Mouse (Mus musculus) CH12.LX (cell line): ENCODE data around the gene Mgarp. TPM values are rescaled to one million over a fixed set of nuclear protein-coding genes. Genes with fewer than 3 reads are reported as not detected.

Source experiments
- DNase-seq: peaks from one replicate; pipeline ENCODE4 v3.0.0-alpha.2; 2013; ENCODE audit errors: extremely low read depth
- H3K27ac ChIP-seq: 2 replicates; pipeline ENCODE4 v1.5.1; 2012; ENCODE audit warnings: low read depth, mild to moderate bottlenecking, control low read depth, moderate library complexity; ENCODE audit not compliant: insufficient read depth
- H3K27me3 ChIP-seq: replicated peaks from 2 replicates; pipeline ENCODE3; 2012; ENCODE audit warnings: inconsistent platforms
- H3K36me3 ChIP-seq, 2 experiments: replicated peaks in 1 of 2; 2 replicates each; pipeline versions ENCODE3 to v1.6.1; 2012; ENCODE audit warnings: inconsistent platforms in 1 of 2, low read length in 1 of 2, mild to moderate bottlenecking in 1 of 2, mixed read lengths in 1 of 2, moderate library complexity in 1 of 2; ENCODE audit not compliant: control insufficient read depth in 1 of 2, insufficient read depth in 1 of 2
- H3K4me1 ChIP-seq, 2 experiments: 2 replicates each; pipeline ENCODE4 v1.6.1; 2012; ENCODE audit warnings: inconsistent platforms in 1 of 2, moderate library complexity in 1 of 2; ENCODE audit not compliant: insufficient read depth in 2 of 2, control insufficient read depth in 1 of 2
- H3K4me2 ChIP-seq: 2 replicates; pipeline ENCODE4 v1.6.1; 2012; ENCODE audit warnings: low read depth, mild to moderate bottlenecking, control low read depth; ENCODE audit not compliant: poor library complexity, insufficient read depth, severe bottlenecking
- H3K4me3 ChIP-seq, 3 experiments: fragments of 150-350 bp in 1 of 3; sonication (generic) in 1 of 3; replicated peaks in 1 of 3; 2 replicates each; pipeline versions ENCODE3 to v1.5.1; 2011 to 2012; ENCODE audit warnings: low read depth in 2 of 3, low read length in 2 of 3, mild to moderate bottlenecking in 2 of 3, moderate library complexity in 2 of 3, control low read depth in 1 of 3, improper control_type of control experiment in 1 of 3, inconsistent platforms in 1 of 3, mixed read lengths in 1 of 3; ENCODE audit not compliant: poor library complexity in 1 of 3
- H3K79me2 ChIP-seq: replicated peaks from 2 replicates; pipeline ENCODE4 v1.6.1; 2012; ENCODE audit warnings: mild to moderate bottlenecking, moderate library complexity; ENCODE audit not compliant: control insufficient read depth, poor library complexity, insufficient read depth, severe bottlenecking; ENCODE audit errors: extremely low read depth
- H3K9ac ChIP-seq: 2 replicates; pipeline ENCODE4 v1.6.1; 2012; ENCODE audit warnings: low read depth, mild to moderate bottlenecking, control low read depth, moderate library complexity; ENCODE audit not compliant: insufficient read depth
- H3K9me3 ChIP-seq: replicated peaks from 2 replicates; pipeline ENCODE3; 2012; ENCODE audit warnings: low read length, inconsistent platforms, mixed read lengths
- BHLHE40 ChIP-seq: IDR thresholded peaks from 2 replicates; pipeline ENCODE4 v1.6.1; 2011; ENCODE audit warnings: mild to moderate bottlenecking, low read depth, low read length, improper control_type of control experiment
- CHD1 ChIP-seq: IDR thresholded peaks from 2 replicates; pipeline ENCODE4 v1.6.1; 2012; ENCODE audit warnings: low read depth, low read length, improper control_type of control experiment, inconsistent platforms
- CHD2 ChIP-seq: IDR thresholded peaks from 2 replicates; pipeline ENCODE4 v1.6.1; 2011; ENCODE audit warnings: low read length, improper control_type of control experiment
- ELF1 ChIP-seq: IDR thresholded peaks from 2 replicates; pipeline ENCODE4 v1.6.1; 2014; ENCODE audit warnings: low read depth, mild to moderate bottlenecking, inconsistent platforms, low read length, improper control_type of control experiment
- GABPA ChIP-seq: IDR thresholded peaks from 2 replicates; pipeline ENCODE4 v1.6.1; 2012; ENCODE audit warnings: low read depth, low read length, improper control_type of control experiment, inconsistent platforms; ENCODE audit not compliant: insufficient replicate concordance
- HCFC1 ChIP-seq: IDR thresholded peaks from 2 replicates; pipeline ENCODE4 v1.6.1; 2012; ENCODE audit warnings: low read depth, mild to moderate bottlenecking, inconsistent platforms, low read length, improper control_type of control experiment
- IRF4 ChIP-seq: IDR thresholded peaks from 2 replicates; pipeline ENCODE4 v1.6.1; 2014; ENCODE audit warnings: low read depth, mild to moderate bottlenecking, inconsistent platforms, low read length, improper control_type of control experiment
- JUN ChIP-seq: IDR thresholded peaks from 2 replicates; pipeline ENCODE4 v1.6.1; 2011; ENCODE audit warnings: low read depth, mild to moderate bottlenecking, low read length, improper control_type of control experiment, moderate library complexity; ENCODE audit not compliant: insufficient read depth
- JUND ChIP-seq: conservative IDR thresholded peaks from 2 replicates; pipeline ENCODE4 v1.6.1; 2011; ENCODE audit warnings: low read depth, low read length, improper control_type of control experiment
- KAT2A ChIP-seq: IDR thresholded peaks from 2 replicates; pipeline ENCODE4 v1.6.1; 2012; ENCODE audit warnings: low read length, improper control_type of control experiment, inconsistent platforms; ENCODE audit not compliant: insufficient replicate concordance
- MAFK ChIP-seq: IDR thresholded peaks from 2 replicates; pipeline ENCODE4 v1.6.1; 2011; ENCODE audit warnings: low read length, improper control_type of control experiment; ENCODE audit not compliant: insufficient replicate concordance
- MAZ ChIP-seq: IDR thresholded peaks from 2 replicates; pipeline ENCODE4 v1.6.1; 2012; ENCODE audit warnings: low read depth, mild to moderate bottlenecking, inconsistent platforms, low read length, improper control_type of control experiment, moderate library complexity
- MXI1 ChIP-seq: IDR thresholded peaks from 2 replicates; pipeline ENCODE4 v1.6.1; 2011; ENCODE audit warnings: mild to moderate bottlenecking, low read depth, low read length, improper control_type of control experiment
- MYC ChIP-seq: IDR thresholded peaks from 2 replicates; pipeline ENCODE4 v1.6.1; 2011; ENCODE audit warnings: low read depth, mild to moderate bottlenecking, improper control_type of control experiment, low read length
- NELFE ChIP-seq: IDR thresholded peaks from 2 replicates; pipeline ENCODE4 v1.6.1; 2011; ENCODE audit warnings: low read depth, low read length, improper control_type of control experiment
- PAX5 ChIP-seq: IDR thresholded peaks from 2 replicates; pipeline ENCODE4 v1.6.1; 2012; ENCODE audit warnings: low read length, inconsistent platforms, mixed read lengths
- POLR2A ChIP-seq: IDR thresholded peaks from 2 replicates; pipeline ENCODE4 v1.6.1; 2011; ENCODE audit warnings: low read depth, mild to moderate bottlenecking, improper control_type of control experiment, low read length
- RAD21 ChIP-seq: IDR thresholded peaks from 2 replicates; pipeline ENCODE4 v1.6.1; 2011; ENCODE audit warnings: low read depth, mild to moderate bottlenecking, low read length, improper control_type of control experiment, moderate library complexity
- RCOR1 ChIP-seq: conservative IDR thresholded peaks from 2 replicates; pipeline ENCODE4 v1.6.1; 2012; ENCODE audit warnings: low read depth, mild to moderate bottlenecking, inconsistent platforms, low read length, improper control_type of control experiment
- SMC3 ChIP-seq: IDR thresholded peaks from 2 replicates; pipeline ENCODE4 v1.6.1; 2011; ENCODE audit warnings: low read depth, low read length, improper control_type of control experiment
- TBP ChIP-seq: conservative IDR thresholded peaks from 2 replicates; pipeline ENCODE4 v1.6.1; 2011; ENCODE audit warnings: low read depth, low read length, improper control_type of control experiment
- USF1 ChIP-seq: IDR thresholded peaks from 2 replicates; pipeline ENCODE4 v1.6.1; 2014; ENCODE audit warnings: low read depth, mild to moderate bottlenecking, inconsistent platforms, low read length, improper control_type of control experiment
- USF2 ChIP-seq: conservative IDR thresholded peaks from 2 replicates; pipeline ENCODE4 v1.6.1; 2011; ENCODE audit warnings: low read depth, low read length, improper control_type of control experiment
- ZC3H11A ChIP-seq: IDR thresholded peaks from 2 replicates; pipeline ENCODE4 v1.6.1; 2012; ENCODE audit warnings: low read depth, mild to moderate bottlenecking, inconsistent platforms, low read length, improper control_type of control experiment
- ZKSCAN1 ChIP-seq: IDR thresholded peaks from 2 replicates; pipeline ENCODE4 v1.6.1; 2012; ENCODE audit warnings: low read depth, inconsistent platforms, low read length, improper control_type of control experiment, borderline replicate concordance
- ZMIZ1 ChIP-seq: IDR thresholded peaks from 2 replicates; pipeline ENCODE4 v1.6.1; 2012; ENCODE audit warnings: low read depth, mild to moderate bottlenecking, inconsistent platforms, low read length, improper control_type of control experiment
- dilution Hi-C: fragments of 300-500 bp; cut with MboI; formaldehyde crosslinking; loops from 2 replicates; pipeline ENCODE4 v1.14.3; 2020; ENCODE audit warnings: low sequenced_read_pairs; ENCODE audit not compliant: extremely low pct_unique_long_range_greater_than_20kb, extremely low pct_ligation_motif_present
- in situ Hi-C: fragments of 300-500 bp; cut with MboI; formaldehyde crosslinking; loops from 3 replicates; pipeline ENCODE4 v1.14.3; 2019; ENCODE audit warnings: low sequenced_read_pairs, low pct_ligation_motif_present, low pct_unique_long_range_greater_than_20kb, mixed read lengths
- polyA plus RNA-seq: library from polyadenylated mRNA; unstranded; fragments of >175 nt; gene quantifications from 2 replicates; pipeline ENCODE4 v1.2.1, GENCODE M21; 2012; ENCODE audit warnings: low read depth; ENCODE audit not compliant: insufficient read length
- total RNA-seq, 2 experiments: library from RNA; depleted of rRNA; stranded (reverse); fragments of 300-350 nt in 1 of 2; fragments of >200 nt in 1 of 2; gene quantifications; 2 replicates each; pipeline ENCODE4 v1.2.3; 2012 to 2014

Gene Mgarp
- total and polyA plus RNA-seq, 3 experiments = not detected

GRCm38 (mm10) chr3:51364703-51365516, 31.6 kb downstream of the Mgarp start (continued):
- TF ChIP-seq MAZ (no peak), SMC3 (peak; percentile 90), USF1 (no peak), PAX5 (no peak), JUND (0 out of 2 replicates have a peak, but pooled peaks have one; percentile 19), KAT2A (no peak), TBP (0 out of 2 replicates have a peak, but pooled peaks have one; percentile 39), RAD21 (peak; percentile 98), ZKSCAN1 (no peak), RCOR1 (no peak), MYC (peak; percentile 67; the same call in 1 of the 2 replicates), ZMIZ1 (no peak), ELF1 (peak; percentile 21; the same call in 1 of the 2 replicates), NELFE (peak; percentile 23; the same call in 1 of the 2 replicates), CHD1 (no peak), POLR2A (0 out of 2 replicates have a peak, but pooled peaks have one; percentile 34), JUN (peak; percentile 10; the same call in 1 of the 2 replicates), HCFC1 (no peak; the same call in 1 of the 2 replicates)
- TF ChIP-seq, all 38 proteins: peak for 20

- Histone ChIP-seq H3K9ac (no peak overlapping the region), H3K36me3 (no peaks in the 10 kb centered on the region), H3K4me1 (peaks cover 8 to 23% of the 10 kb centered on the region in 2 experiments), H3K9me3 (no peaks in the 10 kb centered on the region), H3K79me2 (no peaks in the 10 kb centered on the region), H3K4me2 (no peak overlapping the region), H3K27me3 (no peaks in the 10 kb centered on the region), H3K27ac (no peak overlapping the region), H3K4me3 (no peak overlapping the region)
- dilution Hi-C loops = no loop called here
- TF ChIP-seq MAFK = no peak
- no peak for TF ChIP-seq MAZ
- no peak for TF ChIP-seq CHD2
- no peak for TF ChIP-seq USF2
- no peak for TF ChIP-seq ELF1
- TF ChIP-seq IRF4 = no peak
- no peak for TF ChIP-seq GABPA
- no peak for TF ChIP-seq PAX5
- TF ChIP-seq ZC3H11A = no peak
- no peak for TF ChIP-seq RAD21
- TF ChIP-seq MXI1 = no peak
- no peak for TF ChIP-seq TBP
- TF ChIP-seq SMC3 = no peak
- no peak for TF ChIP-seq KAT2A
- no peak for TF ChIP-seq BHLHE40
- no peak for TF ChIP-seq JUND
- TF ChIP-seq MYC = no peak
- no peak for TF ChIP-seq USF1
- TF ChIP-seq POLR2A = no peak
- in situ Hi-C loops = loop anchor here (10.0 kb wide), 1 partner anchor 126 kb away; no protein-coding TSS in a partner anchor
- DNase-seq = no peak
Observed at GRCm38 (mm10) chr3:51361066-51361465, 35.5 kb downstream of the Mgarp start.
